Mouse (Mus musculus) neural tube, embryonic 14.5 days (tissue): ENCODE measurements around the gene Wnt10a. TPM values are rescaled to one million over a fixed set of nuclear protein-coding genes. Genes with fewer than 3 reads are reported as not detected.
"Not testable (repeated sequence)": the region's sequence is repeated elsewhere in the genome, so short reads cannot be mapped to it uniquely, and the experiment has no call there.

ENCODE experiments used
- ATAC-seq: fragments of 200-750 bp; cut with Nextera tagmentation; 2 replicates; pipeline ENCODE4 v1.8.0; 2017; ENCODE audit warnings: low read depth, mild to moderate bottlenecking, moderate TSS enrichment, moderate library complexity
- H3K27ac ChIP-seq: fragments of 300-500 bp; sonication (generic); 2 replicates; pipeline ENCODE4 v1.5.1; 2014; ENCODE audit warnings: low read depth, mild to moderate bottlenecking, control low read depth, low read length, moderate library complexity, mixed read lengths
- H3K27me3 ChIP-seq: fragments of 300-500 bp; sonication (generic); 2 replicates; pipeline ENCODE4 v1.6.1; 2014; ENCODE audit warnings: low read length; ENCODE audit not compliant: control insufficient read depth, insufficient read depth
- H3K36me3 ChIP-seq: fragments of 300-500 bp; sonication (generic); 2 replicates; pipeline ENCODE4 v1.6.1; 2014; ENCODE audit warnings: low read length, mixed read lengths; ENCODE audit not compliant: control insufficient read depth, insufficient read depth
- H3K4me1 ChIP-seq: fragments of 300-500 bp; sonication (generic); 2 replicates; pipeline ENCODE4 v1.6.1; 2014; ENCODE audit warnings: low read length; ENCODE audit not compliant: control insufficient read depth, insufficient read depth
- H3K4me2 ChIP-seq: fragments of 300-500 bp; sonication (generic); 2 replicates; pipeline ENCODE4 v1.6.1; 2014; ENCODE audit warnings: mild to moderate bottlenecking, low read depth, low read length, control low read depth
- H3K4me3 ChIP-seq: fragments of 300-500 bp; sonication (generic); 2 replicates; pipeline ENCODE4 v1.5.1; 2014; ENCODE audit warnings: low read depth, low read length, control low read depth, mixed read lengths
- H3K9ac ChIP-seq: fragments of 300-500 bp; sonication (generic); replicated peaks from 2 replicates; pipeline ENCODE4 v1.6.1; 2014; ENCODE audit warnings: low read depth, mild to moderate bottlenecking, control low read depth, low read length, mixed read lengths
- H3K9me3 ChIP-seq: fragments of 300-500 bp; sonication (generic); 2 replicates; pipeline ENCODE4 v1.6.1; 2016; ENCODE audit warnings: low read length; ENCODE audit not compliant: control insufficient read depth
- WGBS: fragments of 180-500 bp; shearing (Covaris S2); extraction: QIAGEN DNeasy Blood & Tissue Kit; methylation state at CpG from one replicate; pipeline ENCODE4 v1.1.7; 2014; 5-methylcytosine and 5-hydroxymethylcytosine counted together
- polyA plus RNA-seq: library from polyadenylated mRNA; unstranded; fragments of >200 nt; fragmentation: Nextera tagmentation; extraction: Ambion mirVana; gene quantifications from 2 replicates; pipeline ENCODE4 v1.2.1, GENCODE M21; 2014

The Wnt10a gene
- polyA plus RNA-seq, 1 experiment from 2014 or later, result not detected

GRCm38 (mm10) chr1:74805340-74805835, 14.1 kb downstream of the Wnt10a start:
- peaks cover 27% of the 10 kb centered on the region for H3K27me3 ChIP-seq
- WGBS, result 15% methylated on average over 4 of the region's 4 CpGs
- ATAC-seq, result no peak

DNA sequence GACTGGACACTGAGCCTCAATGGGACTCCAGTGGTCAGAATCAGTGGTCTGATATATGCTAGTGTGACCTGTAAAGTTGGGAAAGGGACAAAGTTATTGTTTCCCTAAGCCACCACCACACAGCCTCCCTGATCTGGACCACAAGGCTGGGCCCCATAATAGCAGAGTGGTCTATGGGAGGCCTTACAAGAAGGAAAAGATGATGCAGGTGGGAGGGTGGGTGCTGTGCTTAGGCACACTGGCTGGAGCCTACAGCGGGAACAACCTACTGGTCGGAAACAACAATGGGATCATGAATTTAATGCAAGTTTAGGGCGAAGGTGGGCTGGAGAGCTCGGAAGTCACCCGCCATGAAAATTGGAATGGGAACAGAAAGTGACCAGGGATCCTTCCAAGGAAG, 14.5 kb downstream of the Wnt10a start:
- Histone ChIP-seq H3K4me2 (no peak overlapping the region), H3K4me3 (no peak overlapping the region), H3K9me3 (no peaks in the 10 kb centered on the region), H3K27ac (no peak overlapping the region), H3K36me3 (no peaks in the 10 kb centered on the region), H3K4me1 (peaks cover 22% of the 10 kb centered on the region), H3K9ac (no peak overlapping the region), H3K27me3 (peaks cover 23% of the 10 kb centered on the region)
- no peak for ATAC-seq
- WGBS, result 22% methylated on average over 5 of the region's 5 CpGs

More at GRCm38 (mm10) chr1:74805340-74805835, 14.1 kb downstream of the Wnt10a start:
- Histone ChIP-seq H3K4me2 (no peak overlapping the region), H3K4me1 (peaks cover 27% of the 10 kb centered on the region), H3K4me3 (no peak overlapping the region), H3K9me3 (no peaks in the 10 kb centered on the region), H3K9ac (no peak overlapping the region), H3K27ac (no peak overlapping the region), H3K36me3 (no peaks in the 10 kb centered on the region)

DNA sequence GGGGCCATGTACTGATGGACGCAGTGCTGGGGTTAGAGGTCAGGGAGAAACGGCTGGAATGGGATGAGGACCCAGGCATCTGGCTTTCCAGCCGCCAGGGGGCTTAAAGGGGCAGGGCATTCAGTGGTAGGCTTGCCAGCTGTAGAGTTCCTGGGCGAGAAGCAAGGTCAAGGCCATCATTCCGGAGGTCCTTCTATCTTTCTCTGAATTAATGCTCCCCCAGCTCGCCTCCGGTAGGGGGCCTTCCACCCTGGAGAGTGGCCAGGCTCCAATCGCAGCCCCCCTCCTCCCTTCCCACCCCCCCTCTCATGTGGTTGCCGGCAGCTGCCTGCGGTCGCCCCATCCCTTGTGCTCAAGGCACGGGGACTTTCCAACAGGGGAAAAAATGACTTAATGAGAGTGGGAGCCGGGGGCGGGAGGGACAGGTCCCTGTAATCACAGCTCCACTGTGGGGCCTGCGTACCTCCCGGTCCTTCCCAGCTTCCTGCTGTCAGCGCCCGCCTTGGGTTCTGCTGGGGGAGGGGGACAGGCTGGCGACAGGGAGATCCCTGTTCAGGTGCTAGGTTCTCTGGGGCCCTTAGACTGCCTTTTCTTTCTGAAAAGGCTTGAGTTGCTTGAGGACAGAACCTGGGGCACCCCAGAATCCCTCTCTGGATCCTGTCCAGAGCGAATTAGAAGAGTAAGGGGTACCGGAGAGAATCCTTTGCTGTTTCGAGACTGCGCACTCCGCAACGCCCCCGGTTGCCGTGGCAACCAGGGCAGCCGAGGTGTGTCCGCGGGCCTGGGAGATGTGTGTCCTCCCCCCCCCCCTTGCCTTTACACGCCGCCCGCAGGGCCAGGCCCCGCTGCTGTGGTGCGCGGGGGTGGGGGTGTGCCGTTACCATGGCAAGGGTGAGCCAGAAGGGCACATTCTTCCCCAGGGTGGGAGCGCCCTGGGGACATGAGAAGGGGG, 15.3 kb downstream of the Wnt10a start:
- Histone ChIP-seq H3K27ac (no peak overlapping the region), H3K4me1 (peaks cover 22% of the 10 kb centered on the region), H3K4me2 (peak overlapping the region; percentile 64), H3K27me3 (peaks cover 19% of the 10 kb centered on the region; the same call in 1 of the 2 replicates), H3K36me3 (no peaks in the 10 kb centered on the region), H3K4me3 (peak overlapping the region; percentile 31), H3K9ac (peak overlapping the region; percentile 17), H3K9me3 (no peaks in the 10 kb centered on the region)
- under 1% methylated on average over 38 of the region's 38 CpGs for WGBS
- ATAC-seq, result peak; percentile 32

DNA sequence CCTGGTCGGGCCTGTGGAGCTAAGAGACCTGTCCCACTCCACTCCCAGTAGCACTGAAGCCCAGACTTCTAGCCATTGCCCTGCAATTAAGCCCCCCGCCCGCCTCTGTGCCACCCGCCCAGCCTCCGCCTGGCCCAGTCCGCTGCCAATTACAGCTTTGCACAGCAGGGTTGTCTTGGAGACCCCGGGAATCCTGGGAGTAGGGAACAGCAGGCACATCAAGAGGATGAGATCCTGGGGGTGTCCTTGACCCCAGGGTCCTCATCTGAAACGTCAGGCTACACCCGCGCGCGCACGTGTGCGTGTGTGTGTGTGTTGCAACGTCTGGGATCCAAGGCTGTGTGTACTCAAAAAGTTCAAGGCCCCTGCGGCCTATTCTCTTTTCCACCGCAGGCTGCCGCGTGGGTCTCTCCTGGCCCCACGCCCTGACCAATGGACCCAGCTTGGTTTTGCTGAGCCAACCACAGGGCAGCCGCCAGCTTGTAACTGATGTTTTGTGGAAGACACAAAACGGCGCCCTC, 16.3 kb downstream of the Wnt10a start:
- Histone ChIP-seq H3K36me3 (no peaks in the 10 kb centered on the region), H3K4me3 (no peak overlapping the region), H3K9me3 (no peaks in the 10 kb centered on the region), H3K27me3 (peaks cover 12% of the 10 kb centered on the region; the same call in 1 of the 2 replicates), H3K9ac (no peak overlapping the region), H3K4me2 (peak overlapping the region; percentile 64), H3K27ac (no peak overlapping the region), H3K4me1 (peaks cover 22% of the 10 kb centered on the region)
- 2% methylated on average over 23 of the region's 23 CpGs for WGBS
- ATAC-seq, result peak; percentile 18; the same call in 1 of the 2 replicates

DNA sequence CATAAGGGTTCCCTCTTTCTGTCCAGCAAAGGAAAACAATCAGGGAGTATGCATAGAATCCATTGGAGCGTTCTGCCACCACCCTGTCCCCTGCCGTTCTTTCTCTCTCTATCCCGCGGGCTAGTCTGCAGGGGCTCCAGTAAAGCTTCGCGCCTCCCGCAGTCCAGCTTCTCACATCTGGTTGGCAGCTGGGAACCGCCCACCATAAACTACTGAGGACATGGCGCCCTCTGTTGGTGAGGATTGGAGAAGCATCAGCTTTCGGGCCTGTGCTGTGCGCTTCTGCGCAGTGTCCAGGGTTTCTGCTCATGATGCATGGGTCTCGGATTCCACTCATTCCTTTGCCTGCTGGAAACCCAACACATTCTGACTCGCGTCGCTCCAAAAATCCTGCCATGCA, 16.8 kb downstream of the Wnt10a start:
- Histone ChIP-seq H3K9ac (no peak overlapping the region), H3K27me3 (peaks cover 12% of the 10 kb centered on the region; the same call in 1 of the 2 replicates), H3K36me3 (no peaks in the 10 kb centered on the region), H3K27ac (no peak overlapping the region), H3K9me3 (no peaks in the 10 kb centered on the region), H3K4me1 (peaks cover 22% of the 10 kb centered on the region), H3K4me3 (no peak overlapping the region), H3K4me2 (peak overlapping the region; percentile 64)
- ATAC-seq, result peak; percentile 76
- 0% methylated on average over 16 of the region's 16 CpGs for WGBS

GRCm38 (mm10) chr1:74809007-74809406, 17.7 kb downstream of the Wnt10a start:
- Histone ChIP-seq H3K27me3 (peaks cover 9% of the 10 kb centered on the region; the same call in 1 of the 2 replicates), H3K27ac (no peak overlapping the region), H3K9ac (no peak overlapping the region), H3K36me3 (no peaks in the 10 kb centered on the region), H3K4me2 (no peak overlapping the region), H3K4me1 (peaks cover 16% of the 10 kb centered on the region), H3K9me3 (no peaks in the 10 kb centered on the region), H3K4me3 (no peak overlapping the region)
- ATAC-seq, result no peak
- 54% methylated on average over 10 of the region's 10 CpGs for WGBS

DNA sequence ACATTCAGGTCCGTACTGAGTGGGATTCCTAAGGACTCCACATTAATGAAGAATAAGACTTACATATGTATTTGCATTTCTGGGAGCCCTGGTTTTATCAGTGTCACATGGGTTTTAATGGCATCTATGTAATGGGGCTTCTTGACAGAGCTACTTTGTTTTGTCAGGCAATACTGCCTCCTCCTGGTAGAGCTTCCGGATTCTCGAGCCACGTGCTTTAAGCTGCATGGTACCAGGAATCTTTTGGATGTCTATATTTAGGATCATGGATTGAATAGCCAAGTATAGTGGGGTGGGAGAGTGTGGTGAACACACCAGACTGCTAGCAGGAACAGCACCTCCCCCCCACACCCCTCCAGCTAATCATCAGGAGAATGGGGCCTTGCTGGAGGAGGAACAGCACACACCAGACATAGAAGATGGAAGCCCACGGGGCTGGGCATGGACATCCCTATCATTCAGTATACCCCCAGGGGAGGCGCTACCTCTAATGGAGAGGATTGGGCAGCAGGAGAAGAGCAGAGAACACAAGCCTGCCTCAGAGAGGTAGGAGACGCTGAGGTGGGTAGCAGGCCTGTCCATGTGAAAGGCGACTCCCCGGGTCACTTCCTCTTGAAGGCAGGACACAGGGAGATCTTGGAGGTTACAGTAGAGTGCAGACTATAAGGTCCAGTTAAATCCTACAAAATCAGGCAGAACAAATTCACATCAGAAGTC, 23.8 kb downstream of the Wnt10a start:
- 0 out of 2 replicates have a peak, but pooled peaks cover 4% of the 10 kb centered on the region for H3K4me1 ChIP-seq
- no peak overlapping the region for H3K9ac ChIP-seq
- H3K4me3 ChIP-seq, result no peak overlapping the region
- no peaks in the 10 kb centered on the region for H3K9me3 ChIP-seq
- ATAC-seq, result no peak
- WGBS, result 78% methylated on average over 9 of the region's 9 CpGs
- no peak overlapping the region for H3K4me2 ChIP-seq
- no peaks in the 10 kb centered on the region for H3K27me3 ChIP-seq
- H3K36me3 ChIP-seq, result no peaks in the 10 kb centered on the region
- H3K27ac ChIP-seq, result no peak overlapping the region

- not testable (repeated sequence) for H3K36me3 ChIP-seq, H3K4me2 ChIP-seq, H3K27me3 ChIP-seq, H3K4me1 ChIP-seq, H3K27ac ChIP-seq, ATAC-seq, H3K9me3 ChIP-seq, H3K9ac ChIP-seq, H3K4me3 ChIP-seq
- 89% methylated on average over 6 of the region's 6 CpGs for WGBS
These were observed 24.6 kb downstream of the Wnt10a start for GRCm38 (mm10) chr1:74815965-74816364.
